Mouse (Mus musculus) liver, embryonic 16.5 days (tissue): ENCODE data around the gene Cyp2g1. TPM values are rescaled to one million over a fixed set of nuclear protein-coding genes. Genes with fewer than 3 reads are reported as not detected.
"Not testable (repeated sequence)": the region's sequence is repeated elsewhere in the genome, so short reads cannot be mapped to it uniquely, and the experiment has no call there.

Experiments
- ATAC-seq: fragments of 200-750 bp; cut with Nextera tagmentation; 2 replicates; pipeline ENCODE4 v1.8.0; 2017; ENCODE audit warnings: low read depth, mild to moderate bottlenecking, moderate number of reproducible peaks, moderate library complexity
- H3K27ac ChIP-seq: fragments of 300-500 bp; sonication (generic); 2 replicates; pipeline ENCODE4 v1.5.1; 2014; ENCODE audit warnings: mild to moderate bottlenecking, low read length
- H3K27me3 ChIP-seq: fragments of 300-500 bp; sonication (generic); 2 replicates; pipeline ENCODE4 v1.6.1; 2014; ENCODE audit warnings: low read depth, low read length, mixed read lengths; ENCODE audit not compliant: control insufficient read depth, insufficient read depth
- H3K36me3 ChIP-seq: fragments of 300-500 bp; sonication (generic); 2 replicates; pipeline ENCODE4 v1.6.1; 2014; ENCODE audit warnings: mild to moderate bottlenecking; ENCODE audit not compliant: control insufficient read depth, insufficient read depth
- H3K4me1 ChIP-seq: fragments of 300-500 bp; sonication (generic); 2 replicates; pipeline ENCODE4 v1.6.1; 2014; ENCODE audit warnings: low read depth, low read length, mixed read lengths; ENCODE audit not compliant: control insufficient read depth
- H3K4me2 ChIP-seq: fragments of 300-500 bp; sonication (generic); 2 replicates; pipeline ENCODE4 v1.6.1; 2014; ENCODE audit warnings: low read depth, low read length, mixed read lengths
- H3K4me3 ChIP-seq: fragments of 300-500 bp; sonication (generic); 2 replicates; pipeline ENCODE4 v1.5.1; 2014; ENCODE audit warnings: low read depth, mild to moderate bottlenecking, low read length
- H3K9ac ChIP-seq: fragments of 300-500 bp; sonication (generic); 2 replicates; pipeline ENCODE4 v1.6.1; 2014; ENCODE audit warnings: low read depth, low read length
- H3K9me3 ChIP-seq: fragments of 300-500 bp; sonication (generic); replicated peaks from 2 replicates; pipeline ENCODE4 v1.6.1; 2016; ENCODE audit warnings: low read length; ENCODE audit not compliant: control insufficient read depth
- WGBS: fragments of 180-500 bp; shearing (Covaris S2); extraction: QIAGEN DNeasy Blood & Tissue Kit; methylation state at CpG from one replicate; pipeline ENCODE4 v1.1.7; 2014; ENCODE audit not compliant: insufficient replicate concordance; 5-methylcytosine and 5-hydroxymethylcytosine counted together
- polyA plus RNA-seq: library from polyadenylated mRNA; unstranded; fragments of >200 nt; fragmentation: Nextera tagmentation; extraction: Ambion mirVana; gene quantifications from 2 replicates; pipeline ENCODE4 v1.2.1, GENCODE M21; 2015

Gene Cyp2g1
- polyA plus RNA-seq, 1 experiment from 2014 or later, result not detected

- H3K4me2 ChIP-seq, result no peak overlapping the region
- no peak overlapping the region for H3K4me3 ChIP-seq
- no peaks in the 10 kb centered on the region for H3K4me1 ChIP-seq
- H3K9ac ChIP-seq, result no peak overlapping the region
- WGBS, result 19% methylated on average over 8 of the region's 8 CpGs
- no peak for ATAC-seq
- no peaks in the 10 kb centered on the region for H3K36me3 ChIP-seq
- H3K27ac ChIP-seq, result no peak overlapping the region
- H3K27me3 ChIP-seq, result no peaks in the 10 kb centered on the region
- no peaks in the 10 kb centered on the region for H3K9me3 ChIP-seq
Observed at GRCm38 (mm10) chr7:26780998-26781766, 27.5 kb upstream of the Cyp2g1 start.

DNA sequence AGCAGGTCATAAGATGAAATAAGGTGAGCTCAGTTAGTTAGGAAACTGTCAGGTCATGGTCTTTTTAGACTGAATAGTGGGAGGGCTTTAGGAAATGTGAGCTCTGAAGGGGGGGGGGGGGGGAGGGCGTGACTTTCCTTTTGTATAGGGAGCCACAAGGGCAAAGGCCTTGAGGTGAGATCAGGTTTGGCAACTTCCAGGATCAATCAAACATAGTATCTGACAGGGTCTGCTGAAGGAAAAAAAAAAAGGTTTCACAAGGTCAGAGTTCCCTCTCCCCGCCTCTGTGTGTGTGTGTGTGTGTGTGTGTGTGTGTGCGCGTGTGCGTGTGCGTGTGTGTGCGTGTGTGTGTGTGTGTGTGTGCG lies 26.9 kb upstream of the Cyp2g1 start:
- H3K27ac ChIP-seq, result no peak overlapping the region

GRCm38 (mm10) chr7:26783163-26783562 lies 25.5 kb upstream of the Cyp2g1 start:
- Histone ChIP-seq H3K27ac (no peak overlapping the region), H3K4me3 (no peak overlapping the region), H3K4me2 (no peak overlapping the region), H3K9me3 (no peaks in the 10 kb centered on the region), H3K4me1 (no peaks in the 10 kb centered on the region), H3K9ac (no peak overlapping the region), H3K36me3 (no peaks in the 10 kb centered on the region), H3K27me3 (no peaks in the 10 kb centered on the region)
- no peak for ATAC-seq
- 42% methylated on average over 5 of the region's 5 CpGs for WGBS

More for the DNA sequence above, 26.9 kb upstream of the Cyp2g1 start:
- Histone ChIP-seq H3K4me2 (no peak overlapping the region), H3K36me3 (no peaks in the 10 kb centered on the region), H3K27me3 (no peaks in the 10 kb centered on the region), H3K4me1 (no peaks in the 10 kb centered on the region), H3K9ac (no peak overlapping the region), H3K4me3 (no peak overlapping the region), H3K9me3 (no peaks in the 10 kb centered on the region)
- ATAC-seq, result peak; percentile 76
- 10% methylated on average over 7 of the region's 8 CpGs for WGBS

- ATAC-seq, H3K27ac ChIP-seq, H3K4me1 ChIP-seq, H3K9me3 ChIP-seq, H3K9ac ChIP-seq, H3K4me3 ChIP-seq, H3K27me3 ChIP-seq, H3K4me2 ChIP-seq, H3K36me3 ChIP-seq: not testable (repeated sequence)
- 30% methylated on average over 1 of the region's 1 CpGs for WGBS
Observed at GRCm38 (mm10) chr7:26786013-26786412, 22.7 kb upstream of the Cyp2g1 start.

GRCm38 (mm10) chr7:26789984-26790383 lies 18.7 kb upstream of the Cyp2g1 start:
- no peaks in the 10 kb centered on the region for H3K36me3 ChIP-seq

GRCm38 (mm10) chr7:26800104-26800503 lies 8.6 kb upstream of the Cyp2g1 start:
- no peaks in the 10 kb centered on the region for H3K36me3 ChIP-seq
- H3K9ac ChIP-seq, result no peak overlapping the region
- H3K27me3 ChIP-seq, result no peaks in the 10 kb centered on the region
- H3K4me2 ChIP-seq, result no peak overlapping the region
- H3K27ac ChIP-seq, result no peak overlapping the region
- H3K9me3 ChIP-seq, result no peaks in the 10 kb centered on the region
- H3K4me1 ChIP-seq, result no peaks in the 10 kb centered on the region
- no peak overlapping the region for H3K4me3 ChIP-seq
- ATAC-seq, result no peak

More at GRCm38 (mm10) chr7:26789984-26790383, 18.7 kb upstream of the Cyp2g1 start:
- Histone ChIP-seq H3K9ac (no peak overlapping the region), H3K4me1 (no peaks in the 10 kb centered on the region), H3K27me3 (no peaks in the 10 kb centered on the region), H3K9me3 (no peaks in the 10 kb centered on the region), H3K4me3 (no peak overlapping the region), H3K4me2 (no peak overlapping the region), H3K27ac (no peak overlapping the region)
- 56% methylated on average over 6 of the region's 6 CpGs for WGBS
- ATAC-seq, result no peak

DNA sequence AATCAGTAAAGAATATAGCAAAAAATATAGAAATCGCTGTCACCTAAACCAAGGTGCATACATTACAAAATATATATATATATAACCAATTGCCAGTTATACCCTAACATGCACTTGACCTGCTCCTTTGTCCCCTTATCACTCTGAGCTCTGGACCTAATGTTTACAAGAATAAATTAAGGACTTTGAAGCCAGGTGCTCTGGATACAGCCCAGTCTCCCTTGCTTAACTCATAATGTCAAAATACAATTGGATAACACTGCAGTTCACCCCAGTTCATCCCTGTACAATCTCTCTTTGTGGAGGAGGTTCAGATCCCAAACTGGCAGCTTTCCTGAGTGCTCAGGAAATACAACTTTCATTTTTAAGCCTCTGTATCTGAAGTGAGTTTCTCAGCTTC lies 7.7 kb upstream of the Cyp2g1 start:
- ATAC-seq, result no peak
- H3K27me3 ChIP-seq, result no peaks in the 10 kb centered on the region
- H3K4me3 ChIP-seq, result no peak overlapping the region
- H3K4me1 ChIP-seq, result no peaks in the 10 kb centered on the region
- 73% methylated on average over 1 of the region's 1 CpGs for WGBS
- no peaks in the 10 kb centered on the region for H3K36me3 ChIP-seq
- no peak overlapping the region for H3K9ac ChIP-seq
- no peak overlapping the region for H3K4me2 ChIP-seq
- H3K9me3 ChIP-seq, result no peaks in the 10 kb centered on the region
- H3K27ac ChIP-seq, result no peak overlapping the region

DNA sequence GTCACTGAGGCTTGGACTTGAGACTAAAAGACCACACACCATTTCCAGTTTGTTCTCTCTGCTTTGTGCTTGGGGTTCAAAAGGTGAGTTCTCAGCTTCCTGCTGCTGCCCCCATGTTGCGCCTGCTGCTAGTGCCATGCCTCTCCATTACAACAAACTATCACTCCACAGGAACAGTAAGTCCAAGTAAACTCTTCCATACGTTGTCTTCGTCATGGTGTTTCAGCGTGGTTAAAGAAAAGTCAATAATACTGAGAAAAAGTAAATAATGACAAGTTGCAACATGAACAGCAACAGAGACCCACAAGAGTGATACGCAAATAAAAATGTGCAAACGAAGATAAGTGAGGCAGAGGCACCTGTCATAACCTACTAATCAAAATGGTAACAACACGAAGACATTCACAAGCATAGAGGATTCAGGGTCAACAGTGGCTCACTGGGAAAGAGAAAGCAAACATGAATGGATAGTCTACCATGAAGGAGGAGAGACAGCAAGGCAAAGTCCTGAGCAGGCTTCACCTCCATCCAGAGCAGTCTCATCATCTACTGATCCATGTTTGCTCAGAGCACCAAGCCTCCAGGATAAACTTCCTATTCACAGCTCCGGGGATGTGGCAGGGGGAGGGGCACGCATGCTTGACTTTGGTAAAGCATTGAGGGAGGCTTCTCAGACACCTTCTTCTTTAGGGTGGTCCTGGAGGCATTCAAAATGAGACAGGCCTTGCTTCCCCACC lies 23.0 kb downstream of the Cyp2g1 start:
- not testable (repeated sequence) for H3K4me3 ChIP-seq, H3K9ac ChIP-seq, H3K4me2 ChIP-seq, H3K4me1 ChIP-seq, H3K9me3 ChIP-seq, H3K36me3 ChIP-seq, H3K27me3 ChIP-seq, H3K27ac ChIP-seq
- peak; percentile 61 for ATAC-seq
- 48% methylated on average over 9 of the region's 9 CpGs for WGBS

DNA sequence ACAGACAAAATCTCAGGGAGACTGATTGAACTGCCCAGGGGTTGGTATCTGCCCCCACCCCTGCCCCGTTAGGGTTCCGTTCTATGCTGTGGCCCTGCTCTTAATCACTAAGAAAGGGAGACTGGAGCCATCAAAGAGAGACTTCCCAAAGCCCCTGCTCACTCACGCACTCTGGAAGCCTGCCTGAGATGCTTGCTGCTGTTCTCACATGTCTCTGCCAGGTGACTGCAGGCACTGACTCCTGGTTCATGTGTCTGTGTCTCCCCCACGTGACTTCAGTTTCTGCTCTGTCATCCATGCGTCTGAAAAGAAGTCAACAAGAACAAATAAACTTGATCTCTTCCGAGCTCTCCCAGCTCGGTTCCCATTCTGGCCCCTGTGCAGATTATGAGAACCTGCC lies 24.0 kb downstream of the Cyp2g1 start:
- H3K36me3 ChIP-seq, H3K27ac ChIP-seq, H3K9ac ChIP-seq, H3K4me2 ChIP-seq, H3K27me3 ChIP-seq, H3K9me3 ChIP-seq, ATAC-seq, H3K4me3 ChIP-seq, H3K4me1 ChIP-seq: not testable (repeated sequence)
- 59% methylated on average over 7 of the region's 7 CpGs for WGBS
